Mouse (Mus musculus) mouse embryonic stem cell (cell line): ENCODE results near the gene Smu1.
"Not testable (repeated sequence)": the region's sequence is repeated elsewhere in the genome, so short reads cannot be mapped to it uniquely, and the experiment has no call there.

ENCODE experiments used
- in situ Hi-C, 2 experiments: fragments of 300-500 bp; cut with MboI; formaldehyde crosslinking; loops; 1 replicate in 1 of 2; 3 replicates in 1 of 2; pipeline ENCODE4 v1.14.3; 2019 to 2020; ENCODE audit warnings: low sequenced_read_pairs in 2 of 2, low pct_unique_long_range_greater_than_20kb in 1 of 2, mixed read lengths in 1 of 2; ENCODE audit not compliant: unreplicated experiment in 1 of 2

The Smu1 gene

DNA sequence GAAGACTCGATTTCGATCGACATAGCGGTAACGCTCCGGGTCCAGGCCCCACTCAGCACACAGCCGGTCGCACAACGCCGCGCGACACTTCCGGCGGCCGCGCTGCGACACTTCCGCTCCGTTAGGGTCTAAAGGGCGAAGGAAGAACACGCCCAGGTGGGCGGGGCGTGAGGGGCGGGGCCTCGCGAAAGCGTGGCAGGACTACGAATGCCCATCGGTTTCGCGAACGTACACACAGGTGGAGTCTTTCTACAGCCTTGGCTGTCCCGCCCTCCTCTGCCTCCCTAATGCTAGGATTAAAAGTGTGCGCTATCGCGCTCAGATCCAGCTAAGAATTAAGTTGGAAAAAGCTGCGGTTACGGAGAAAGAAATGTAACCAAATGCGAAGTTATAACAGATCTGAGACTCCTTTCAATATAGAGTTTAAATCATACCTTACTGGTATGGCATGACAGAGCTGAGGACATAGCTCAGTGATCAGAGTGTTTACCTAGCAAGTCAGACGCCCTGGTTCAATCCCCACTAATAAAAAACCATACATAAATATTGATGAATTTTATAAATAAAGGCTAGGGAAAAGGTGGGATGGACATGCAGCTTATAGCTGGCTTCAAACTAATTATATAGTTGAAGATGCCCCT lies at the start of gene Smu1:
Gene Smu1 (minus strand): TSS at position 144 of the 641 bp plus-strand sequence.
- in situ Hi-C loops, result no loop called here

- in situ Hi-C loops, result no loop called here
Observed at GRCm38 (mm10) chr4:40807382-40807781, 49.7 kb upstream of the Smu1 start.

- in situ Hi-C loops, result no loop called here
Observed at GRCm38 (mm10) chr4:40805401-40805800, 47.7 kb upstream of the Smu1 start.

GRCm38 (mm10) chr4:40802787-40803186 lies 45.1 kb upstream of the Smu1 start:
- in situ Hi-C loops, result no loop called here

GRCm38 (mm10) chr4:40801908-40802307 lies 44.2 kb upstream of the Smu1 start:
- in situ Hi-C loops, result no loop called here

GRCm38 (mm10) chr4:40800873-40801272 lies 43.1 kb upstream of the Smu1 start:
- in situ Hi-C loops, result no loop called here

DNA sequence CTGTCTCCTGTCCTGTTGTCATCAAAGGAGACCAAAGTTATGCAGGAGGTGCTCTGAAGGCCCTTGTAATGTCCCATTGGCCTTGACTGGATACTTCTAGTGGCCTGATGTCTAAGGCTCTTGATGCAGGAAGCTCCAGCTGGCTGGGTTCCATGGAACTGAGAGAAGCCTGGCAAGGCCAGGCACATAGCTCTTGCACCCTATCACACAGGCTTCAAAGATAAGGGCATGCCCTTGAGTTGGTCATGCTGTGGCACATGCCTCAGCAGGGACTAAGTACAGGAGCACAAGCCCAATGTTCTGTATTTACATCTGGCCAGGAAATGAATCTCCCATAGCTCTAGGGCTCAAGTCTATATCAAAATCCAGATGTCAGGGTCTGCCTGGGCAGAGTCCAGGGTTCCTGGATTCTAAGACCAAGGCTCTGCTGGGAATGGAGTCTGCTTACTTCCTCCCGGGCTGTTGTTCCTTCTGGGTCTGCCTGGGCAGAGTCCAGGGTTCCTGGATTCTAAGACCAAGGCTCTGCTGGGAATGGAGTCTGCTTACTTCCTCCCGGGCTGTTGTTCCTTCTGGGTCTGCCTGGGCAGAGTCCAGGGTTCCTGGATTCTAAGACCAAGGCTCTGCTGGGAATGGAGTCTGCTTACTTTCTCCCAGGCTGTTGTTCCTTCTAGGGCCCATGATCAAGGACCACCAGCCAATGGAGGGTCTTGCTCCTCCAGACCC lies 41.3 kb upstream of the Smu1 start:
- in situ Hi-C loops, result not testable (repeated sequence)

DNA sequence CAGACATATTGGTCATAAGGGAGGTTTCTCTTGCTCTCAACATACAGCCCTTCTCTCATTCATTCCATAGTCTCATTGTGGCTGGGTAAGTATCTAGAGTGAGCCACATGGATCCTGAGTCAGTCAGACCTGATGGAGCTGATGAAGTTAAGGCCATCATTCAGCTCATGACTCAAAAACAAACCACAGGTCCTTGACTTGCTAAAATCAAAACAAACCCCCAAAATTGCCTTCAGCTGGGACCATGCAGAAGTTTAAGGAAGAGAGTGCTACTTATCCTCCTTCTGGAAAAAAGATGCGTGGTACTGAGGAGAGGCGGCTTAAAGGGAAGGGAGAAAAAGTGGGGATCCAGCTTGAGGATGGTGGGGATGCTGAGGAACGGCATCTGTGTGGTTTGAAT lies 38.0 kb upstream of the Smu1 start:
- in situ Hi-C loops, result no loop called here

DNA sequence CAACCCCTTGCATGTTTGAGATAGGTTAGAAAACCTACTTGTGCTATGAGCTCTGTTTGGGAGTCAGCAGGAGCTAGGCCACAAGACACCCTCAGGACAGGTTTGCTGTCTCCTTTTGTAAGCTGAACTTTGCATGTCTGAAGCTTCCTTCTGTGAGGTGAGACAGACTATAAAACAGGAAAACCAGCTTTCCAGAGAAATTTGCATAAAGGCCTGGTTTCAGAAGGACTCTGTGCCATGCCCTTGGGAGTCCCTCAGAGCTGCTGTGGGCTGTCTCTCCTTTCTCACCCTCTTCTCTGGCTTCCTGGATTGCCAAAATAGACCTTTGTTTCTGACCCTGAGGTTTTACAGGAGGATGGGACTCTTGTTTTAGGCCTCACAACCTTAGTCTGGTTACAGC lies 36.6 kb upstream of the Smu1 start:
- in situ Hi-C loops, result no loop called here

- in situ Hi-C loops, result no loop called here
Observed at GRCm38 (mm10) chr4:40791176-40791575, 33.5 kb upstream of the Smu1 start.

DNA sequence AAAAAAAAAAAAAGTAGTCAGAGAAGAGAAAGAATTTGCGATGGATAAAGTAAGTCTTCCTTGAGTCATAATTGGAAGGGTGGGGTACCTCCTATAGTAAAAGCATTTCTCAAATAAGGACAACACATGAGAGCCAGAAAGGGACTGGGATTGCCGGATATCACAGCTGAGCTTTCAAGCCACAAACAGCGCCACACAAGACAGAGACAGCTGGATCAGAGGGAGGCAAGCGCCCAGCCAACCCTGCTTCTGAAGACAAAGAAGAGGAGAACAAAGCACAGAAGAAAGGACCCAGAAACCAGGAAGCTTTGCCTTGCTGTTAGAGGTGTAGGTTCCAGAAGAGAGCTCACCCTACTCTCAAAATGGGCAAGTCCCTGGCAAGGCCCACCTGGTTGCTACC lies 28.9 kb upstream of the Smu1 start:
- in situ Hi-C loops, result no loop called here

DNA sequence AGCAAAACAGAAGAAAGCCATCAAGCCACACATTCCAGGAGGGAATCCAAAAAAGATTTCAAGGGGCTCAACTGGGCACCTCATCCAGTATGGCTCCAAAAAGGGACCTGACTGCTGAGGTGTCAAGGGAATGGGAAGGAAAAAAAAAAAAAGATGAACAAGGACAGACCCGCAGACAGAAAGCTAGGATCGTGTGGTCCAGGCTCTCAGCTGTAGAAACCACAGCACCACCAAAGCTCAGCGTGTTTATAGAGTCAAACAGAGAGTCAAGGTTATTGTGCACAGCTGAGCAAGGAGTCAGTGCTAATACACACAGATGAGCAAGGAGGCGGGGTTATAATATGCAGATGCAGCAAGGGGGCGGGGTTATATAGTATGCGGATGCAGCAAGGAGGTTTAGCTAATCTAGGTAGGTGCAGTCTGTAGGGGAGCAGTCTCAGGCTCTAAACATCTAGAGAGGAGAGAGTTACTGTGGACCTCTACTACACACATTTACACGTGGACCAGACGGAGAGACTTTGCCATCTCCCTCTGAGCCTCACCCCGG lies 28.0 kb upstream of the Smu1 start:
- in situ Hi-C loops, result no loop called here

GRCm38 (mm10) chr4:40784556-40785169 lies 26.9 kb upstream of the Smu1 start:
- in situ Hi-C loops, result no loop called here

GRCm38 (mm10) chr4:40783049-40783448 lies 25.3 kb upstream of the Smu1 start:
- in situ Hi-C loops, result no loop called here

- in situ Hi-C loops, result no loop called here
Observed at GRCm38 (mm10) chr4:40781797-40782495, 24.2 kb upstream of the Smu1 start.

DNA sequence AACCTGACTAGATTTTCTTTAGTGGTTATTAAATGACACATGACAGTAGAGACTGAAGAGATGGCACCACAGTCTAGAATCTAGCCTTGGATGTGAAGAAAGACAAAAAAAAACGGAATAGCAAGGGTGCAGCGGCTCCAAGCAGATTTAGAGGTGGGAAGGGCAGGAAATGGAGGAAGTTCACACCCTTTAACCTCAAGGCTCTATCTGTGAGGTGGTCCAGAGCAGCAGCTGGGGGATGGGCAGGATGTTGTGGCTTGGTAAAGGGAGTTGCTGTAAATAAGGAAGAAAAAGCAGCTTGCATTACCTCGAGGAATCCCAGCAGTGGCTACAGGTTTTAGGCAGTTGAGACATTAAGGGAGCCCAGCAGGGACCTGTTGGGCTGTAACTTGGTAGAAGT lies 23.4 kb upstream of the Smu1 start:
- in situ Hi-C loops, result no loop called here

- in situ Hi-C loops, result no loop called here
Observed at GRCm38 (mm10) chr4:40778656-40779055, 20.9 kb upstream of the Smu1 start.

DNA sequence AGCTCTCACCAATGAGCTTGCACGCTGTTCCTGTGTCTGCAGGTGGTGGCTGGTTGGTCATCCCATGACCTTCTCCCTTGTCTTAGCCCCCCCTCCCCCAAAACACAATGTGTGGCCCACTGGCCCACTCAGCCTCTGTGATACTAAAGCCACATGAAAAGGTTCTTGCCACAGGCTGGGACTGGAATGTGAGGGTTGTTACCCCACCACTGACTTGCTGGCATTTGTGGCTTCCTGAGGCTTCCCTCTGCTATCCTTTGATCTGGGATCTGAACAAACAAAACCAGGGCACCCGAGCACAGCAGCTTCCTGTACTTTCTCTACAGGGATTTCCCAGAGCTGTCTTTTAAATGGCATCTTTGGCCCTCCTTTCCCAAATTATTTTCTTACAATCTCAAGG lies 19.4 kb upstream of the Smu1 start:
- in situ Hi-C loops, result no loop called here

DNA sequence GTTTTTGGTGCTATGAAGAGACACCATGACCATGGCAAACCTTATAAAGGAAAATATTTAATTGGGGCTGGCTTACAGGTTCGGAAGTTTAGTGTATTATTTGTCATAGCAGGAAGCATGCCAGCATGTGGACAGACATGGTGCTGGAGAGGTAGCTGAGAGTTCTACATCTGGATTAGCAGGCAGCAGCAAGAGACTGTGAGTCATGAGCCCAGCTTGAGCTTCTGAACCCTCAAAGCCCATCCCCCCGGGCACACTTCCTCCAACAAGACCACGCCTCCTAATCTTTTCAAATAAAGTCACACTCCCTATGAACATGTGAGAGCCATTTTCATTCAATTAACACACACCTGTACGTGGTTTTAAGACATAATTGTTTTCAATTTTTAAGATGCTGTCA lies 18.7 kb upstream of the Smu1 start:
- in situ Hi-C loops, result no loop called here
